Mouse (Mus musculus): ENCODE measurements around the gene Polr3gl. TPM values are rescaled to one million over a fixed set of nuclear protein-coding genes. Genes with fewer than 3 reads are reported as not detected.
A peak's percentile ranks its signal among the peaks of the same experiment; 100 is the strongest.

Polr3gl gene
- total RNA-seq, 1 experiment, result 5.7 TPM

DNA sequence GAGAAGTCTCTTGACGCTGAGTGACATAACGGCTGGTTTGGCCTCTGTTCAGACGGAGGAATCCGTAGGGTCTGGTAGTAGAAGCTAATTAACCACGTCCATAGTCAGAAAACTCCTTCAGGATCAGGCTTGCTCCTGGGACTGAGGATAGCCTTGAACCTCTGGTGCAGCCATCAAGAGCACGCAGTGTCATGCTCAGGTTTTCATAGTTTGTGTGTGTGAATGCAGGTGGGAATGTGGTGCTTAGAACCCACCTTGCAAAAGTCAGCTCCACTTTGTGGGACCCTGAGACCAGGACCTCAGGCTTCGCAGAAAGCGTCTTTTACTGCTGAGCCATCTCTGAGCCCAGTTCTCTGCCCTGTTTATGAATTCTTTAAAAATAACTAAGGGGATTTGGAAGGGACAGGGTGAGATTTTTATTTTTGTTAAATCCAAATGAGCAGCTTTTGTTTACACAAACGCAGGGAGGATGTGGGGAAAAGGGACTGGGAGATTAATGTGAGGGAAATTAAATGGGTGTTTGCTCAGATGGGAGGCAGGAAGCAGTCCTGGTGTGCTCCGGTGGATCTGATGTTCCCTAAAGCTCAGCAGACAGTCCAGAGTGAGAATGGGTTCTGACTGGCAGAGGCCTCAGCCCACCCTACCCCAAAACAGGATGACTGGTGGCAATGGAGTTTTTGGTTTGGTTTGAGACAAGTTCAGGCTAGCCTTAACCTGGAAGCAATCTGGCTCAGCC, 31.9 kb downstream of the Polr3gl start:
- peak overlapping the region in 1 of 2 experiments; percentile 60; a peak in 2 of 4 replicates for H3K4me3 ChIP-seq (ENCODE audit: insufficient read depth in 1 of 2, low read depth in 1 of 2, low read length in 2 of 2, poor library complexity in 1 of 2, severe bottlenecking in 1 of 2)
- H3K36me3 ChIP-seq (ENCODE audit: control insufficient read depth, insufficient read depth, low read length, poor library complexity, severe bottlenecking), result peaks cover 28% of the 10 kb centered on the region
- peak overlapping the region; percentile 29; the same call in 1 of the 2 replicates for H3K27ac ChIP-seq (ENCODE audit: insufficient read depth, low read depth, low read length, poor library complexity, severe bottlenecking)
- DNase-seq (ENCODE audit: low read depth, low spot score), result no peak
- H3K9ac ChIP-seq (ENCODE audit: insufficient read depth, low read depth, low read length, poor library complexity, severe bottlenecking), result no peak overlapping the region; the same call in 1 of the 2 replicates
- H3K4me1 ChIP-seq (ENCODE audit: control insufficient read depth in 2 of 2, insufficient read depth in 2 of 2, low read length in 2 of 2, poor library complexity in 1 of 2), result peaks cover 9 to 19% of the 10 kb centered on the region in 2 experiments
- H3K9me3 ChIP-seq (ENCODE audit: control insufficient read depth, insufficient read depth, low read depth, low read length), result no peaks in the 10 kb centered on the region
- TF ChIP-seq ZC3H11A (IDR thresholded peaks at IDR 0.05; ENCODE audit: borderline replicate concordance, low read depth, low read length), result no peak
- in situ Hi-C loops (cut with MboI; ENCODE audit: low sequenced_read_pairs in 2 of 2, unreplicated experiment in 2 of 2), result no loop called here

DNA sequence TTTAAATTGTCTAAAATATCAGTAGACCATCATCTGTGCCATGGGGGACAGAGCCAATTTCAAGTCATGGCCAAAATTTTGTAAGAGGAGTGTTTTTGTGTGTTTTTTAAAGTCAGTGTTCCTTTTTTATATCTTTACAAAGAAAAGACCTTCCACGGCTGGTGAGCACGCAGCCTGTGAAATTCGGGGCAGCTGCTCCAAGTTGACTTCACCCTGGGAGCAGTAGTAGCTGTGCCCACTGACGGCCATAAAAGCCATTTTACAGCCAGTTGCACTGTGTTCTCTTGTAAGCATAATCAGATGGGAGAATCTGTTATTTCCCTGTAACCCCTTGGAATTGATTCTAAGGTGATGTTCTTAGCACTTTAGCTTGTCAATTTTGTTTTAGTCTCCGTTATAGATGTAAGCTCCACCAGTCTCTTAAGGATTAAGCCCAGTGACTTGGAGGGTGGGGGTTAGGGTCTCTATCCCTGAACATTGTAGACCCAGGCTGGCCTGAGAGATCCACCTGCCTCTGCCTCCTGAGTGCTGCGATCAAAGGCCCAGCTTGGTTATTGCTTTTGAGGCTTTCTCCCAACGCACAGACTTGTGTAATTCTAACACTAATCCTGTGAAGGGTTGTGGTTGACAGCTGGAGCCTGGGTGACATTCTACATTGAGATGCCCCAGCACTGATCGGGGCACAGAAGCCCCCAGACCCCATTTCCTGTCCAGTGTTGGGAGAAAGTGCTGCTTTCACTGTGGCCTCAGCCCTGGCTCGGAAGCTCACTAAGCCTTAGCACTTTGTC, 32.9 kb downstream of the Polr3gl start:
- no peaks in the 10 kb centered on the region for H3K9me3 ChIP-seq (ENCODE audit: control insufficient read depth, insufficient read depth, low read depth, low read length)
- peak overlapping the region; percentile 60 to 89 for H3K4me3 ChIP-seq (ENCODE audit: insufficient read depth in 1 of 2, low read depth in 1 of 2, low read length in 2 of 2, poor library complexity in 1 of 2, severe bottlenecking in 1 of 2)
- peak overlapping the region; percentile 16; the same call in 1 of the 2 replicates for H3K9ac ChIP-seq (ENCODE audit: insufficient read depth, low read depth, low read length, poor library complexity, severe bottlenecking)
- peaks cover 28% of the 10 kb centered on the region for H3K36me3 ChIP-seq (ENCODE audit: control insufficient read depth, insufficient read depth, low read length, poor library complexity, severe bottlenecking)
- peaks cover 9 to 17% of the 10 kb centered on the region in 2 experiments for H3K4me1 ChIP-seq (ENCODE audit: control insufficient read depth in 2 of 2, insufficient read depth in 2 of 2, low read length in 2 of 2, poor library complexity in 1 of 2)
- H3K27ac ChIP-seq (ENCODE audit: insufficient read depth, low read depth, low read length, poor library complexity, severe bottlenecking), result no peak overlapping the region
- no peak for TF ChIP-seq ZC3H11A (IDR thresholded peaks at IDR 0.05; ENCODE audit: borderline replicate concordance, low read depth, low read length)
- in situ Hi-C loops (cut with MboI; ENCODE audit: low sequenced_read_pairs in 2 of 2, unreplicated experiment in 2 of 2), result no loop called here
- no peak for DNase-seq (ENCODE audit: low read depth, low spot score)

DNA sequence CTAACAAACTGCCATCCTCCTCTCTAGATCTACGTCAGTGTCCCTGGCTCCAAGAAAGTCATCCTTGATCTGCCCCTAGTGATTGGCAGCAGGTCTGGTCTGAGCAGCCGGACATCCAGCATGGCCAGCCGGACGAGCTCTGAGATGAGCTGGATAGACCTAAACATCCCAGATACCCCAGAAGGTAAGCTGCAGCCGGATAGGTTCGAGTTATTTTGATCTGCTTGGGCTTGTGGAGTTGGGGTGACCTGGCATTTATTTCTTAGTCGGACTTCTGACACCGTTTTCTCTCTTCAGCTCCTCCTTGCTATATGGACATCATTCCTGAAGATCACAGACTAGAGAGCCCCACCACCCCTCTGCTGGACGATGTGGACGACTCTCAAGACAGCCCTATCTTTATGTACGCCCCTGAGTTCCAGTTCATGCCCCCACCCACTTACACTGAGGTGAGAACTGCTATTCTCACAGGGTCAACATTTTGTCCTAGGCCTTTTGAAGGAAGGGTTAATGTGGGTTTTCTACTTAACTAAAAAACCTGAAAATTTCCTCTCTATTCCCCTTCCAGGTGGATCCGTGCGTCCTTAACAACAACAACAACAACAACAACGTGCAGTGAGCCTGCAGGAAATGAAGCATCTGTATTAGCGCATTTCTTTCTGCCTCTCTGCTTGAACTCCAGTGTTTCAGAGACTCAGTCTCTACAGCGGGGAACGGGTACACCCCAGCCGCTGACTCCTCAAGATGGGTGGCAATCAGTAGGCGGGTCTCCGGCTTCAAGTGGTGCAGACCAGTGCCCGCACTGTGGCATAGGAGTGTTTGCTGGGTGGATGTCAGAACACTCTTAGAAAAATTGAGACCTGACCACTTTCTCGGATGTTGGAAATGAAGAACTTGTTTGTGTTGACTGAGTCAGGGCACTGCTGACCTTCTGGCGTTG, 33.8 kb downstream of the Polr3gl start:
- Histone ChIP-seq H3K4me1 (ENCODE audit: control insufficient read depth in 2 of 2, insufficient read depth in 2 of 2, low read length in 2 of 2, poor library complexity in 1 of 2) (peaks cover 6 to 15% of the 10 kb centered on the region in 2 experiments), H3K27ac (ENCODE audit: insufficient read depth, low read depth, low read length, poor library complexity, severe bottlenecking) (no peak overlapping the region), H3K4me3 (ENCODE audit: insufficient read depth in 1 of 2, low read depth in 1 of 2, low read length in 2 of 2, poor library complexity in 1 of 2, severe bottlenecking in 1 of 2) (peak overlapping the region; percentile 60 to 89), H3K9ac (ENCODE audit: insufficient read depth, low read depth, low read length, poor library complexity, severe bottlenecking) (peak overlapping the region; percentile 55), H3K9me3 (ENCODE audit: control insufficient read depth, insufficient read depth, low read depth, low read length) (no peaks in the 10 kb centered on the region), H3K36me3 (ENCODE audit: control insufficient read depth, insufficient read depth, low read length, poor library complexity, severe bottlenecking) (peaks cover 28% of the 10 kb centered on the region)
- in situ Hi-C loops (cut with MboI; ENCODE audit: low sequenced_read_pairs in 2 of 2, unreplicated experiment in 2 of 2), result no loop called here
- TF ChIP-seq MAFK (IDR thresholded peaks at IDR 0.05; ENCODE audit: insufficient read depth, low read depth, low read length) (no peak), HCFC1 (IDR thresholded peaks at IDR 0.05; ENCODE audit: borderline replicate concordance, insufficient read depth, low read length) (no peak), ZC3H11A (IDR thresholded peaks at IDR 0.05; ENCODE audit: borderline replicate concordance, low read depth, low read length) (no peak), CHD2 (IDR thresholded peaks at IDR 0.05; ENCODE audit: low read depth, low read length) (no peak)
- no peak for DNase-seq (ENCODE audit: low read depth, low spot score)

DNA sequence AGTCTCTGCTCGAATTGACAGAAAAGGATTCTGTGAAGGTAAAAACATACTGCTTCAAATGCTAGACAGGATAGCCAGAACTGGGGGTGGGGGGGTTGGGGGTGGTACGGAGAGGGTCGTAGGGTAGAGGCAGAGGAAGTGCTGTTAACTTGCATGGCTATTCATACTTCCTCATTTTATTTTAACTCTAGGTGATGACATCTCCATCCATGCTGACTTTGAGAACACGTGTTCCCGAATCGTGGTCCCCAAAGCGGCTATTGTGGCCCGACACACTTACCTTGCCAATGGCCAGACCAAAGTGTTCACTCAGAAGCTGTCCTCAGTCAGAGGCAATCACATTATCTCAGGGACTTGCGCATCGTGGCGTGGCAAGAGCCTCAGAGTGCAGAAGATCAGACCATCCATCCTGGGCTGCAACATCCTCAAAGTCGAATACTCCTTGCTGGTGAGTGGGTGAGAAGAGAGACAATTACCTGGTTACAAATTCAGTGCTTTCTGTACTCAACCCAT, 34.5 kb downstream of the Polr3gl start:
- no peak overlapping the region for H3K27ac ChIP-seq (ENCODE audit: insufficient read depth, low read depth, low read length, poor library complexity, severe bottlenecking)
- DNase-seq (ENCODE audit: low read depth, low spot score), result no peak
- no peaks in the 10 kb centered on the region for H3K9me3 ChIP-seq (ENCODE audit: control insufficient read depth, insufficient read depth, low read depth, low read length)
- peaks cover 4 to 13% of the 10 kb centered on the region in 2 experiments for H3K4me1 ChIP-seq (ENCODE audit: control insufficient read depth in 2 of 2, insufficient read depth in 2 of 2, low read length in 2 of 2, poor library complexity in 1 of 2)
- TF ChIP-seq ZNF384 (IDR thresholded peaks at IDR 0.05; ENCODE audit: low read depth, low read length) (no peak), CHD2 (IDR thresholded peaks at IDR 0.05; ENCODE audit: low read depth, low read length) (no peak), ZC3H11A (IDR thresholded peaks at IDR 0.05; ENCODE audit: borderline replicate concordance, low read depth, low read length) (no peak), HCFC1 (IDR thresholded peaks at IDR 0.05; ENCODE audit: borderline replicate concordance, insufficient read depth, low read length) (no peak), MAFK (IDR thresholded peaks at IDR 0.05; ENCODE audit: insufficient read depth, low read depth, low read length) (no peak)
- H3K9ac ChIP-seq (ENCODE audit: insufficient read depth, low read depth, low read length, poor library complexity, severe bottlenecking), result peak overlapping the region; percentile 55; the same call in 1 of the 2 replicates
- peaks cover 28% of the 10 kb centered on the region for H3K36me3 ChIP-seq (ENCODE audit: control insufficient read depth, insufficient read depth, low read length, poor library complexity, severe bottlenecking)
- in situ Hi-C loops (cut with MboI; ENCODE audit: low sequenced_read_pairs in 2 of 2, unreplicated experiment in 2 of 2), result no loop called here
- peak overlapping the region; percentile 60 to 89 for H3K4me3 ChIP-seq (ENCODE audit: insufficient read depth in 1 of 2, low read depth in 1 of 2, low read length in 2 of 2, poor library complexity in 1 of 2, severe bottlenecking in 1 of 2)

Measured in ES-E14 (cell line).